Mouse (Mus musculus) CH12.LX (cell line): ENCODE results near the gene Olfml3.

Experiments
- CHD1 ChIP-seq: IDR thresholded peaks from 2 replicates; pipeline ENCODE4 v1.6.1; 2012; ENCODE audit warnings: low read depth, low read length, improper control_type of control experiment, inconsistent platforms
- CHD2 ChIP-seq: IDR thresholded peaks from 2 replicates; pipeline ENCODE4 v1.6.1; 2011; ENCODE audit warnings: low read length, improper control_type of control experiment
- CTCF ChIP-seq, 2 experiments: IDR thresholded peaks in 1 of 2; conservative IDR thresholded peaks in 1 of 2; 2 replicates each; pipeline ENCODE4 v1.5.1; 2011 to 2012; ENCODE audit warnings: low read depth in 2 of 2, low read length in 2 of 2, improper control_type of control experiment in 1 of 2, inconsistent platforms in 1 of 2, mild to moderate bottlenecking in 1 of 2, moderate library complexity in 1 of 2
- NRF1 ChIP-seq: IDR thresholded peaks from 2 replicates; pipeline ENCODE4 v1.6.1; 2014; ENCODE audit warnings: low read depth, mild to moderate bottlenecking, inconsistent platforms, low read length, improper control_type of control experiment, moderate library complexity
- POLR2A ChIP-seq: IDR thresholded peaks from 2 replicates; pipeline ENCODE4 v1.6.1; 2011; ENCODE audit warnings: low read depth, mild to moderate bottlenecking, improper control_type of control experiment, low read length
- POLR2AphosphoS2 ChIP-seq: IDR thresholded peaks from 2 replicates; pipeline ENCODE4 v1.6.1; 2011; ENCODE audit warnings: low read depth, low read length, improper control_type of control experiment
- TBP ChIP-seq: conservative IDR thresholded peaks from 2 replicates; pipeline ENCODE4 v1.6.1; 2011; ENCODE audit warnings: low read depth, low read length, improper control_type of control experiment
- TCF12 ChIP-seq: IDR thresholded peaks from 2 replicates; pipeline ENCODE4 v1.6.1; 2014; ENCODE audit warnings: low read depth, mild to moderate bottlenecking, inconsistent platforms, low read length, improper control_type of control experiment
- USF2 ChIP-seq: conservative IDR thresholded peaks from 2 replicates; pipeline ENCODE4 v1.6.1; 2011; ENCODE audit warnings: low read depth, low read length, improper control_type of control experiment

DNA sequence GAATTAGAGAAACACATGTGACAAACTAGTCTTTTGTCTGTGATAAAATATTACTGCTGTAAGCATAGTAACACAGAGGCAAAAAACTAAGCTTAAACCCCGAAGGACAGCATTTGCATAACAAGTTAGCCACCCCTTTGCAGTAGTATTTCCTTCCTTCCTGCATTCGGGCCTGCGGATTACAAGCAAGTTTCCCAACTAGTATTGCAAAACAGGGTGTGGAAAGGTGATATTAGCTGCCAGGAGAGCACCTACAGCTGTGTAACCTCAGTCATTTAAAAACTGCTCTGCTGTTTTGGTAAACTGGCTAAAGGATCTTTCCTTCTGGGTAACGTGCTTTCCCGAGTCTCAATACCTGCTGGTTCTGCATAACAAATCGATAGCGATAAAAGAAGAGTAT is 49.4 kb upstream of the Olfml3 start:
- TF ChIP-seq USF2 (no peak), CTCF (conservative IDR thresholded peaks at IDR 0.05 in 1 of 2, IDR thresholded peaks at IDR 0.05 in 1 of 2; ENCODE audit: low read depth in 2 of 2, low read length in 2 of 2) (no peak), NRF1 (no peak), POLR2A (no peak), CHD2 (no peak), TBP (no peak), TCF12 (no peak), CHD1 (no peak), POLR2AphosphoS2 (no peak)
